Comparison of ENCODE assay signal across 8 mouse cellular contexts in the genomic region with DNA sequence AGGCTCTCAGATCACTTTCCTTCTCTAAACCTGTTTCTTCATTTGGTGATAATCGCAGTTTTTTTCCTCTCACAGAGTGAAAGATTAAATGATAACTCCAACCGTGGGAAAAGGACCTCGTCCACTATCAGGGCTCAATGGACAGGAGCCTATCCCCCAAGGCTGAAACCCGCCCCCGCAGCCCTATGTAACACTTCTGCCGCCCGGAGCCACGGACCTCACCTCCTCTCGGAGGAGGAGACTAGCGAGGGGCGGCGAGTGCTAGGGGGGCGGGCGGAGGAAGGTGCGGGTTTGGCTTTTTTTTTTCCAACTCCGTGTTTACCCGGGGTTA. TPM values are rescaled to one million over a fixed set of nuclear protein-coding genes. Genes with fewer than 3 reads are reported as not detected.
DNase-seq lines count a peak whose midpoint lies in the region; ATAC-seq and TF ChIP-seq lines count a peak whose summit lies in the region.

No protein-coding gene starts in this region.

- H3K4me3 ChIP-seq in testis, adult 2 months (ENCODE audit: control insufficient read depth, low read depth, low read length): peak overlapping the region; percentile 94
- H3K4me3 ChIP-seq in liver, embryonic 12.5 days: peak overlapping the region; percentile 68

- peak overlapping the region; percentile 60 for H3K4me2 ChIP-seq in liver, embryonic 12.5 days

- TF ChIP-seq POLR2A in testis, adult 2 months (IDR thresholded peaks at IDR 0.05; ENCODE audit: control insufficient read depth, low read depth, low read length): no peak

- no peaks in the 10 kb centered on the region for H3K9me3 ChIP-seq in liver, embryonic 12.5 days (replicated peaks)

- H3K27ac ChIP-seq in testis, adult 2 months (ENCODE audit: control insufficient read depth, insufficient read depth, low read depth, low read length): peak overlapping the region; percentile 90
- peak overlapping the region; percentile 96 for H3K27ac ChIP-seq in liver, embryonic 12.5 days

- H3K9ac ChIP-seq in liver, embryonic 12.5 days: peak overlapping the region; percentile 68

- peak; percentile 57; the same call in 1 of the 2 replicates for ATAC-seq in frontal cortex, adult (ENCODE audit: low TSS enrichment)
- peak; percentile 67; the same call in 1 of the 2 replicates for ATAC-seq in liver, embryonic 12.5 days

- DNase-seq in frontal cortex, postnatal 14 days (ENCODE audit: low spot score in 2 of 2): no peak
- DNase-seq in testis, postnatal 14 days (ENCODE audit: low spot score): no peak
- no peak for DNase-seq in adrenal gland, adult (ENCODE audit: inconsistent age in 2 of 2, low spot score in 1 of 2)
- no peak for DNase-seq in c-Kit-positive CD71-positive TER-119-positive erythroid progenitor cells, embryonic 14.5 days (ENCODE audit: low spot score)
- no peak for DNase-seq in layer of hippocampus, postnatal 36 days

- H3K27me3 ChIP-seq in testis, adult 2 months (ENCODE audit: control insufficient read depth, insufficient read depth, low read length): no peaks in the 10 kb centered on the region
- H3K27me3 ChIP-seq in liver, embryonic 12.5 days (replicated peaks): no peaks in the 10 kb centered on the region; the same call in 1 of the 2 replicates

- TF ChIP-seq CTCF in testis, adult 2 months (IDR thresholded peaks at IDR 0.05; ENCODE audit: control insufficient read depth, insufficient read depth, insufficient replicate concordance, low read depth, low read length): no peak

- 20% methylated on average over 17 of the region's 17 CpGs for WGBS in liver, embryonic 12.5 days (ENCODE audit: insufficient replicate concordance)

- H3K36me3 ChIP-seq in testis, adult 2 months (ENCODE audit: control insufficient read depth, insufficient read depth, low read length): no peaks in the 10 kb centered on the region
- no peaks in the 10 kb centered on the region for H3K36me3 ChIP-seq in liver, embryonic 12.5 days

- no peaks in the 10 kb centered on the region for H3K4me1 ChIP-seq in testis, adult 2 months (ENCODE audit: control insufficient read depth, insufficient read depth, low read length)
- peaks cover 30% of the 10 kb centered on the region for H3K4me1 ChIP-seq in liver, embryonic 12.5 days

RNA-seq across cellular contexts. Expression of gene Phf8, which starts 0.4 kb away (rescaled TPM):
- 12.5 and 16.4 TPM in 2 replicates for polyA plus RNA-seq in testis, adult 2 months (2012; rRNA removed)
- 8.3 and 9.1 TPM in 2 replicates for polyA plus RNA-seq in liver, embryonic 12.5 days (2016; fragmentation: Nextera tagmentation; extraction: Ambion mirVana)
- 10 to 100 TPM; 29.4 to 35.5 TPM for total RNA-seq in layer of hippocampus, postnatal 36 days (2021)
